Mouse (Mus musculus) heart, adult 2 months (tissue): ENCODE results near the gene Rtn1.

Source experiments
- CTCF ChIP-seq: fragments of 200-600 bp; IDR thresholded peaks from 2 replicates; pipeline ENCODE4 v1.8.1; 2022; ENCODE audit warnings: antibody characterized with exemption, mild to moderate bottlenecking, moderate library complexity
- POLR2A ChIP-seq: fragments of 200-500 bp; IDR thresholded peaks from 2 replicates; pipeline ENCODE4 v1.6.1; 2011; ENCODE audit warnings: mild to moderate bottlenecking, low read depth, low read length, control low read depth; ENCODE audit not compliant: insufficient read depth

GRCm38 (mm10) chr12:72376309-72376708 lies 32.5 kb downstream of the Rtn1 start:
- TF ChIP-seq POLR2A (no peak), CTCF (no peak)
